Mouse (Mus musculus): ENCODE results near the gene Haus4. TPM values are rescaled to one million over a fixed set of nuclear protein-coding genes. Genes with fewer than 3 reads are reported as not detected.

The Haus4 gene
- polyA plus RNA-seq (2015; fragmentation: Nextera tagmentation; extraction: Ambion mirVana), result 46.9 and 56.0 TPM in 2 replicates

DNA sequence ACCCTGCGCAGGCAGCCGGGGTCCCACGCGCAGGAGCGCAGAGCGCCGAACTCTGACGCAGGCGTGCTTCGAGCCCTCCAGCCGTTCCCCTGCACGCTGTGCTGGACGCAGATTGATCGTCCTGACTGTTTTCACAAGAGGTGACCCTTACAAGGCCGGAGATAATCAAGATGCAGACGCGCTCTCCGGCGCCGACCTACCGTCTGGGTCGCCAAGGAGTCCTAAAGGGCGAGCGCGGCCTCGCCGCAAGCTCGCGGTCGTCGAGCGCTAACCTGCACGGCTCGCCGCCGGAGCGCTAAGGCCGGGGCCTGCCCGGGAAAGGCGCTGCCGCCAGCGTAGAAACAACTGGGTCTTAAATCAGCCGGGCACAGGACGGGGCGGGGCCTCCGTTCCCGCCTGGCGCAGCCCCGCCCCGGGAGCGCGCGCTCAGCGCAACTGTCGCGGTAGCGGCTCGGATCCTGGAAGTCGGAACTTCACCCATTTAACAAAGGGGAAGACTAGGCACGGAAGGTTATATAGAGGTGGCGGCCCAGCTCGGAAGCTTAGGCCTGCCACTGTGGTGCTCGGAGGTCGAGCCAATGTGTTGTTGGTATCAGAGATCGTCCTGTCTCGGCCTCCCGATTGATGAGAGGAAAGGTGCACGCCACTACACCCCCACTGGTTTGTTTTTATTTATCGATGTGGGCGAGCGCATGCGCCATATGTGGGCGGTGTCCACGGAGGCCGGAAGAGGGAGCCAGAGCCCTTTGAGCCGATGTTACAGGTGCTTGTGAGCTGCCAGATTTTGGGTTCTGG, at the start of gene Haus4:
Gene Haus4 (minus strand): TSS at position 642 of the 795 bp plus-strand sequence.
- peak within 1 kb of the TSS; percentile 93 for H3K27ac ChIP-seq (ENCODE audit: low read length)
- ATAC-seq, result peak; percentile 98
- H3K4me1 ChIP-seq (ENCODE audit: control insufficient read depth, insufficient read depth, low read length), result peaks cover 5% of the 10 kb centered on the region
- under 1% methylated on average over 76 of the region's 76 CpGs for WGBS
- H3K9ac ChIP-seq (ENCODE audit: low read depth, low read length), result peak within 1 kb of the TSS; percentile 81
- no peaks in the 10 kb centered on the region for H3K27me3 ChIP-seq (replicated peaks; ENCODE audit: control insufficient read depth, insufficient read depth, low read length)
- no peaks in the 10 kb centered on the region for H3K9me3 ChIP-seq (ENCODE audit: control insufficient read depth, low read length)
- H3K4me3 ChIP-seq (ENCODE audit: low read length), result peak within 1 kb of the TSS; percentile 74
- H3K36me3 ChIP-seq (ENCODE audit: control insufficient read depth, insufficient read depth, low read length), result peaks cover 9% of the 10 kb centered on the region; the same call in 1 of the 2 replicates
- H3K4me2 ChIP-seq (ENCODE audit: low read depth, low read length), result peak within 1 kb of the TSS; percentile 92

DNA sequence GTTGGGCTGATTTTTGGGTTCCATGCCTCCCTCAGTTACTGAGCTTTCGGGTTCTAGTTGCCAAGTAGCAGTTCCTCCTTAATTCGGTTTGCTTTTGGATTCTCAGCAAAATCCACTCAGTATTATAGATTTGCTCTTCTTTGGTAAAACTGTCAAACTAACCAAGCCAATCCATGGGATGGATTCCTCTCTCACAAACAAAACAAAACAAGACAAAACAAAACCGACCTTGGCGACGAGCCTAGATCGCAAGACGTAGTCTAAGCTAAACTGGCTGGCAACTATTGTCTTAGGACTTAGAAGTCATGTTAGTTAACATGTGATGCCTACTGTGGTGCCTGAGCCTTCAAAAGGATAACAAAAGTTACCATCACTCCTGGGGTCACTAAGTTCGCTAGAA, 49.3 kb upstream of the Haus4 start:
- no peaks in the 10 kb centered on the region for H3K27me3 ChIP-seq (replicated peaks; ENCODE audit: control insufficient read depth, insufficient read depth, low read length)
- H3K4me2 ChIP-seq (ENCODE audit: low read depth, low read length), result peak overlapping the region; percentile 50; the same call in 1 of the 2 replicates
- H3K9ac ChIP-seq (ENCODE audit: low read depth, low read length), result peak overlapping the region; percentile 89; the same call in 1 of the 2 replicates
- no peaks in the 10 kb centered on the region for H3K36me3 ChIP-seq (ENCODE audit: control insufficient read depth, insufficient read depth, low read length)
- H3K27ac ChIP-seq (ENCODE audit: low read length), result peak overlapping the region; percentile 87
- WGBS, result 83% methylated on average over 8 of the region's 8 CpGs
- H3K4me1 ChIP-seq (ENCODE audit: control insufficient read depth, insufficient read depth, low read length), result peaks cover 6% of the 10 kb centered on the region; the same call in 1 of the 2 replicates
- H3K9me3 ChIP-seq (ENCODE audit: control insufficient read depth, low read length), result no peaks in the 10 kb centered on the region
- peak overlapping the region; percentile 77 for H3K4me3 ChIP-seq (ENCODE audit: low read length)
- ATAC-seq, result no peak

DNA sequence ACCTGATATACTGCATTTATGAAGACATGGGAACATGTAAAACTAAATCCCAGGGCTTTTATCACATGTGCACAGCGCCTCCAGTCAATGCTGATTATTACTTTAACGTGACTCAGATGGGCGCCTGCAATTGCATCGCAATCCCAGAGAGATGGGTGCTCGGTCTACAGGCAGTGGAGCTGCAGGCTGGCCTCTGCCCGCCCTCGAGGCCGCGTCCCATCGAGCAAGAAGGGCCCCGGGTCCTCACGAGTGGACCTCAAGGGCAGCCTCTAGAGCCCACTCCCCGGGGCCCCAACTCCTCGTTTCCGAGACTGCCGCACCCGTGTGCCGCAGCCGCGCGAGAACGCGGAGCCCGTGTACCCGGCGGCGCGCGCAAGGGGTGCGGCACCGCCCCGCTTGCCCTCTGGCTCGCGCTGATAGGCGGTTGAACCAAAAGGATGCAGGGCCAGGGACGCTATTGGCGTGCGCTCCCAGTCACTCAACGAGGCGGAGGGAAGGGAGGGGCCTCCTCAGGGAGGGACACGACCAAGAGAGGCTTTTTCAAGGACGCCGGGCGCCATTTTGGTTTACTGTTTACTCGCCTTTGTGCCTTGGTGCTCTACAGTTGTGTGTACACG, 48.7 kb upstream of the Haus4 start:
- Histone ChIP-seq H3K9ac (ENCODE audit: low read depth, low read length) (peak overlapping the region; percentile 89), H3K27me3 (replicated peaks; ENCODE audit: control insufficient read depth, insufficient read depth, low read length) (no peaks in the 10 kb centered on the region), H3K4me2 (ENCODE audit: low read depth, low read length) (peak overlapping the region; percentile 50), H3K4me1 (ENCODE audit: control insufficient read depth, insufficient read depth, low read length) (peaks cover 6% of the 10 kb centered on the region; the same call in 1 of the 2 replicates), H3K36me3 (ENCODE audit: control insufficient read depth, insufficient read depth, low read length) (no peaks in the 10 kb centered on the region), H3K4me3 (ENCODE audit: low read length) (peak overlapping the region; percentile 77), H3K27ac (ENCODE audit: low read length) (peak overlapping the region; percentile 97), H3K9me3 (ENCODE audit: control insufficient read depth, low read length) (no peaks in the 10 kb centered on the region)
- under 1% methylated on average over 46 of the region's 46 CpGs for WGBS
- ATAC-seq, result peak; percentile 99

DNA sequence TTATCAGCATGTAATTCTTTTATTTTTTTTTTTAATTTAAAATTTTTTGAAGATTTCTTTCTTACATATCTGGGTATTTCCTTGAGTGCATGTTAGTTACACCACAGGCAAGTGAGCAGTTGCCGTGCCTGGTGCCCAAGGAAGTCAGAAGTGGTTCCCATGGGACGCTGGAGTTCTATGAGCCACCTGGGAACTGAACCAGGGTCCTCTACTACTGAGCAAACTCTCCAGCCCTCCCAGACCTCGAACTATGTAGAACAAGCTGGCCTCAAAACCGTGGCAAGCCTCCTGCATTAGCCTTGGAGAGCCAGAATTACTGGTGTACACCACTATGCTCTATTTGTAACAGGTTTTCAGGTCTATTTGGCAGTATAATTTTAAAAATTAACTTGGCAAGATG, 48.2 kb upstream of the Haus4 start:
- H3K4me2 ChIP-seq (ENCODE audit: low read depth, low read length), result peak overlapping the region; percentile 50
- peak overlapping the region; percentile 89 for H3K9ac ChIP-seq (ENCODE audit: low read depth, low read length)
- peak overlapping the region; percentile 97 for H3K27ac ChIP-seq (ENCODE audit: low read length)
- H3K9me3 ChIP-seq (ENCODE audit: control insufficient read depth, low read length), result no peaks in the 10 kb centered on the region
- peaks cover 6% of the 10 kb centered on the region; the same call in 1 of the 2 replicates for H3K4me1 ChIP-seq (ENCODE audit: control insufficient read depth, insufficient read depth, low read length)
- H3K27me3 ChIP-seq (replicated peaks; ENCODE audit: control insufficient read depth, insufficient read depth, low read length), result no peaks in the 10 kb centered on the region
- H3K4me3 ChIP-seq (ENCODE audit: low read length), result peak overlapping the region; percentile 77
- no peaks in the 10 kb centered on the region for H3K36me3 ChIP-seq (ENCODE audit: control insufficient read depth, insufficient read depth, low read length)
- ATAC-seq, result peak; percentile 8
- WGBS, result 38% methylated on average over 4 of the region's 4 CpGs

DNA sequence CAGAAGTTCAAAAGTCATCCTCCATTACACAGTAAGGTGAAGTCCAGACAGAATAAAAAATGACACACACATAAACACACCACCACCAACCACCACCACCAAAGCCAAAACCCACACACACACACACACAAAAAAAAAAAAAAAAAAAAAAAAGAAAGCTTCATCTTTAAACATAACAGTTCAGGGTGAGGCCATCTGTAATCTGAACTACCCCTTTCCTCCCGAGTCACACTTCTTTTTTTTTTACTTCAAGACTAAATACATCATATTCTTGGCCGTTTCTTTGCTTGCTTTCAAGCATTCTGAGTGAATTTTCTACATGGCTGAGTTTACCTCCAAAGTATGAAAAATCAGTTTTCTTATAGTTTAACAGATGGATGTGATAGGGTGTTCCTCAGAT, 47.2 kb upstream of the Haus4 start:
- no peak for ATAC-seq
- no peak overlapping the region for H3K4me3 ChIP-seq (ENCODE audit: low read length)
- no peaks in the 10 kb centered on the region for H3K36me3 ChIP-seq (ENCODE audit: control insufficient read depth, insufficient read depth, low read length)
- H3K4me1 ChIP-seq (ENCODE audit: control insufficient read depth, insufficient read depth, low read length), result peaks cover 6% of the 10 kb centered on the region; the same call in 1 of the 2 replicates
- H3K27ac ChIP-seq (ENCODE audit: low read length), result no peak overlapping the region
- 63% methylated on average over 2 of the region's 2 CpGs for WGBS
- no peaks in the 10 kb centered on the region for H3K9me3 ChIP-seq (ENCODE audit: control insufficient read depth, low read length)
- no peak overlapping the region for H3K9ac ChIP-seq (ENCODE audit: low read depth, low read length)
- H3K27me3 ChIP-seq (replicated peaks; ENCODE audit: control insufficient read depth, insufficient read depth, low read length), result no peaks in the 10 kb centered on the region
- H3K4me2 ChIP-seq (ENCODE audit: low read depth, low read length), result no peak overlapping the region

DNA sequence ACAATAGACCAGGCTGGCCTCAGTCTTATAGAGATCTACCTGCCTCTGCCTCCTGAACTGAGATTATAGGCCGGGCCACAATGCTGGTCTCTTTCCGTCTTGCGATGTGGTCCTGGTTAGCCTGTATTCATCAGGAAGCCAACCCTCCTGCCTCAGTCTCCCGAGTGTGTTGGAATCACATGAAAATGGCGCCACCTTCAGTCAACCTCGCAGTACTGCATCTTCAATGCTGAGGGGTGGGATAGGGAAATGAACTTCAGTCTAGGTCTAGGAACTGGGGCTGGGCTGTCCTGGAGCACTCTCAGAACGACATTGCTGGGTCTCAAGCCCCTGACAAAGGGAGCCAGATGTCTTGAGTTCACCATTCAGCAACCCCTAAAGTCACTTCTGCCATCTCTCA, 42.7 kb upstream of the Haus4 start:
- Histone ChIP-seq H3K27me3 (replicated peaks; ENCODE audit: control insufficient read depth, insufficient read depth, low read length) (no peaks in the 10 kb centered on the region), H3K27ac (ENCODE audit: low read length) (no peak overlapping the region), H3K4me3 (ENCODE audit: low read length) (no peak overlapping the region), H3K4me1 (ENCODE audit: control insufficient read depth, insufficient read depth, low read length) (no peaks in the 10 kb centered on the region), H3K9me3 (ENCODE audit: control insufficient read depth, low read length) (no peaks in the 10 kb centered on the region), H3K4me2 (ENCODE audit: low read depth, low read length) (no peak overlapping the region), H3K9ac (ENCODE audit: low read depth, low read length) (no peak overlapping the region), H3K36me3 (ENCODE audit: control insufficient read depth, insufficient read depth, low read length) (no peaks in the 10 kb centered on the region; the same call in 1 of the 2 replicates)
- WGBS, result 75% methylated on average over 7 of the region's 7 CpGs
- no peak for ATAC-seq

DNA sequence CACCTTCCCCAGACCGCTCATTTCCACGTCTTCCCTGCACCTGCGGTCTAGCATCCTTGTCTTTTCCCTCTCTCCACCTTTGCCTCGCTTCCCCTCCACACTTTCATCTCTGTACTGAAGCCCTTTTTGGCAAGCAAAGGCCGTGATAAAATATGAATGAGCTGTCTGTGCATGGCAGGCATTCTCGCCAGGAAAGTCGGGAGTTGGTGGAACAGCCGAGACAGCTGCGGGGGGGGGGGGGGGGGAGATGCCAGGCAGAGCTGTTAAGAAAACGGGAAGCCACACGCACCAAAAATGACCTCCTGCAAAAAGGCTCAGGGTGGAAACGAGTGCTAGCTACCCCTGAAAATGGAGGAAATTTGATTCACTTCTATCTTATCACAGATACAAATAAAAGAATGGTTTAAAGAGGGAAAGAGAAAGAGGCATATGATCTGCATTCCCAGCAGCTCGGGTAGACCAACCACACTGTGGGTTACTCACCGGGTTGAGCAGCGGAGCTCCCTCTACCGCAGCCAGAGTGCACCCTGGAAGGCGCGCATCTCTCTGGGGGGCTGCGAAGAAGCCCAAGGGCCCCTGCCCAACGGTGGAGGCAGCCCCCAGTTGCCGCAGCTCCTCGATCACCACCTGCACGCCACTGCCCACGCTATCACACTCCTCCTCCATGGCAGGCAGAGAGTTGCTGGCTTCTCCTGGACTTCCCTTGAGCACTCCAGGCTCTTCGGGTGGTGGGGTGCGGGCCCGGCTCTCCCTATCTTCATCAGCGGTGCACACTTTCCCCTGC, 40.4 kb upstream of the Haus4 start:
- no peak overlapping the region for H3K4me2 ChIP-seq (ENCODE audit: low read depth, low read length)
- no peaks in the 10 kb centered on the region for H3K9me3 ChIP-seq (ENCODE audit: control insufficient read depth, low read length)
- no peak overlapping the region for H3K27ac ChIP-seq (ENCODE audit: low read length)
- no peak overlapping the region for H3K4me3 ChIP-seq (ENCODE audit: low read length)
- no peaks in the 10 kb centered on the region; the same call in 1 of the 2 replicates for H3K36me3 ChIP-seq (ENCODE audit: control insufficient read depth, insufficient read depth, low read length)
- 0 out of 2 replicates have a peak, but pooled peaks have one; percentile 29 for ATAC-seq
- no peak overlapping the region for H3K9ac ChIP-seq (ENCODE audit: low read depth, low read length)
- no peaks in the 10 kb centered on the region for H3K4me1 ChIP-seq (ENCODE audit: control insufficient read depth, insufficient read depth, low read length)
- 72% methylated on average over 27 of the region's 28 CpGs for WGBS
- no peaks in the 10 kb centered on the region for H3K27me3 ChIP-seq (replicated peaks; ENCODE audit: control insufficient read depth, insufficient read depth, low read length)

DNA sequence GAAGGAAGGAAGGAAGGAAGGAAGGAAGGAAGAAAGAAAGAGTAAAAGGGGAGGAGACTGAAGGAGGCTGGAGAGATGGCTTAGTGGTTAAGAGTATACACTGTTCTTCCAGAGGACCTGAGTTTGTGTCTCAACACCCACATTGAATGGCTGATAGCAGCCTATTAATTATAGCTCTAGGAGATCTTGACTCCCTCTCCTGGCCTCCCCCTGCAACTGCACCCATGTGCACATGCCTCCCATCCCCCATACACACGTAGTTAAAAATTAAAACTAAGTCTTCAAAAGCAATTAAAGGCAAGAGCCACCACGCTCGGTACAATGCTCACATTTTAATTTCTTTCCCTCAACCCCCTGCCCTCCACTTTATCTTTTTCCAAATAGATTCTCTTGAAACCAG, 39.6 kb upstream of the Haus4 start:
- H3K4me3 ChIP-seq (ENCODE audit: low read length), result no peak overlapping the region
- WGBS, result 91% methylated on average over 3 of the region's 3 CpGs
- no peaks in the 10 kb centered on the region for H3K27me3 ChIP-seq (replicated peaks; ENCODE audit: control insufficient read depth, insufficient read depth, low read length)
- H3K36me3 ChIP-seq (ENCODE audit: control insufficient read depth, insufficient read depth, low read length), result no peaks in the 10 kb centered on the region; the same call in 1 of the 2 replicates
- H3K9ac ChIP-seq (ENCODE audit: low read depth, low read length), result no peak overlapping the region
- H3K27ac ChIP-seq (ENCODE audit: low read length), result no peak overlapping the region
- H3K4me2 ChIP-seq (ENCODE audit: low read depth, low read length), result no peak overlapping the region
- no peaks in the 10 kb centered on the region for H3K4me1 ChIP-seq (ENCODE audit: control insufficient read depth, insufficient read depth, low read length)
- no peaks in the 10 kb centered on the region for H3K9me3 ChIP-seq (ENCODE audit: control insufficient read depth, low read length)
- no peak for ATAC-seq
